Mouse (Mus musculus): ENCODE data around the gene Pold1. TPM values are rescaled to one million over a fixed set of nuclear protein-coding genes. Genes with fewer than 3 reads are reported as not detected.

Pold1 gene
- 42.0 and 46.0 TPM in 2 replicates for polyA plus RNA-seq (2012; rRNA removed; ENCODE audit: low replicate concordance)

DNA sequence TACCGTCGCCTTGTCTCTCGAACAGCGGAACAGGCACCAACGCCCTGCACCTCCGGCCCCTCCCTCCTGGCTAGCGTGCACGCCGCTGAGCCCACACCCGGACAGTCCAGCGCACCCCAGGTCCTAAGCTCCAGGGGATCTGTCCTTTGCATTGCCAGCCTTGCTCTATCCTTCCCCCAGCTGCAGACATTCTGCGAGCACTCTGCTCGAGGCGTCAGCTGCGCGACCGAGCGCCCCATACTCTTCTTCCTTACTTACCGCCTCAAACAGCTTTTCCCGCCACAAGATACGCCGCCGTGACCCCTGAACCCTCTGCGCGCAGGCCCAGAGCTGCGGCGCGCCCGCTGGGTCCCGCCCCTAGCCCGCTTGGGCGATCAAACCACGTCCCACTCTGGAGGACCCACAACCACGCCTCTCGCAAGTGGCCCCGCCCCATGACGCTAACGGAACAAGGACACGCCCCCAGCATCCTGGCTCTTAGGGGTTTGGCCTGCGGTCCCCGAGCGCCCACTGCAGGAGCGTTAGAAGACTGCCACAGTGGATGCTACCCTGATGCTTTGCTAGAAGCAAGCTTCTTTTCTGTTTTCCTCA is at the start of gene Pold1:
Pold1 (minus strand) TSS at position 353 of the 591 bp plus-strand sequence.

GRCm38 (mm10) chr7:44590402-44591347 is 42.0 kb upstream of the Pold1 start, which contains the start of gene Kcnc3:
TSS of gene Kcnc3 (plus strand) at chr7:44590664.

DNA sequence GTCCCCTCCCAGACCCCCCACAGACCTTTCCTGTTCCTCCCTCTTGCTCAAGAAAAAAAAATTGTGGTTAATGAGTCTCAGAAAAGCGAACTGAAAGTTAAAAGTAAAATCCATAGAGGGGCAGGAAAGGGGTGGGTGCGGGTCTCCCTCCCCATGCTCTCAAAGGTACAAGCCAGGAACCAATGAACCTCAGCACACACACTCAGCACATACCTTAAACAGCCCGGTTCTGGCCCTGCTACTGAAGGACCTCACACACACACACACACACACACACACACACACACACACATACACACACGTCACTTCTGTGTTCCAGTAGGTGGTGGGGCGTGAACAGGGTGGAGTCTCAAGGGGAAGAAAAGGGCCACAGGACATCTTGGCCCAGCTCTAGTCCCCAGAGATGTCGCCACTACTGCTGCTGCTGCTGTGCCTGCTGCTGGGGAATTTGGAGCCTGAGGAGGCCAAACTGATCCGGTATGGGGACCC is 23.6 kb upstream of the Pold1 start, which contains the start of gene Napsa:
Napsa (plus strand) TSS at position 168 of the 489 bp plus-strand sequence.

GRCm38 (mm10) chr7:44553826-44554225 is 5.2 kb upstream of the Pold1 start, which contains the start of gene Nr1h2:
TSS of gene Nr1h2 (minus strand) at chr7:44553951.

DNA sequence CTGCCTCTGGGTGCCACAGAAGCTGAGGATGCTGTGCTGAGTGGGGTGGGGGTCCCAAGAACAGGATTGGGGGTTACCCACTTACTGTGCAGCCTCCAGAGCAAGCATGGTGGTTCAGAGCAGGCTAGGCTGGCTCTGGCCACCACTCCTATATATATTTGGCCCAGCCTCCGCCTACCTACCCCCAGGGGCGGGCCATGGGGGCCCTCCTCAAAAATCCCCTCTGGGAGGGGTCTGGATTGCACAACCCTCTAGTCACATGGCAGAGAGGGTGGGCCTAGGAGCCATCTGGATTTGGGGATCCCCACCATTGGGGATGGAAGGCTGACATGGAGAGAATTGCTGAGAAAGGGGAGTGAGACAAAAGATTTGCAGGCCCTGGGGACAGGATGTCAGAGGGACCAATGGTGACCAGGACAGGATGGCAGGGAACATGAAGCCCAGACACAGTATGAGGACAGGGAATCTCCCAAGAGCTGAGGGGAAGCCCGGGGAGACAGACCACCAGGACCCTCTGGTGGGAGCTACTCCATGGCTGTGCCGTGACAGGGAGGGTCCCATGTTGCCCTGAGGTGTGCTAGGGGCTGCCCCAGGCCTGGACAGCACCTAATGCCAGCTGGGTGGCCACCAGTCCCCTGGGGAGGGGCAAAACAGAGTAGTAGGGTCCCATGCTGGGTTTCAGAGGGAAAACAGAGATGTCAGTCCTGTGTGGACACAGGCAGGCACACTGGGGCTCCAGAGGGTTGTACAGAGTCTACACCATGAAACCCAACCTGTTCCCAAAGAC is 16.5 kb downstream of the Pold1 start, which contains the start of gene Spib:
Spib (minus strand) TSS at position 126 of the 787 bp plus-strand sequence.

GRCm38 (mm10) chr7:44524502-44524901 is 24.1 kb downstream of the Pold1 start, which contains the start of gene Mybpc2:
TSS of gene Mybpc2 (minus strand) at chr7:44524656.

DNA sequence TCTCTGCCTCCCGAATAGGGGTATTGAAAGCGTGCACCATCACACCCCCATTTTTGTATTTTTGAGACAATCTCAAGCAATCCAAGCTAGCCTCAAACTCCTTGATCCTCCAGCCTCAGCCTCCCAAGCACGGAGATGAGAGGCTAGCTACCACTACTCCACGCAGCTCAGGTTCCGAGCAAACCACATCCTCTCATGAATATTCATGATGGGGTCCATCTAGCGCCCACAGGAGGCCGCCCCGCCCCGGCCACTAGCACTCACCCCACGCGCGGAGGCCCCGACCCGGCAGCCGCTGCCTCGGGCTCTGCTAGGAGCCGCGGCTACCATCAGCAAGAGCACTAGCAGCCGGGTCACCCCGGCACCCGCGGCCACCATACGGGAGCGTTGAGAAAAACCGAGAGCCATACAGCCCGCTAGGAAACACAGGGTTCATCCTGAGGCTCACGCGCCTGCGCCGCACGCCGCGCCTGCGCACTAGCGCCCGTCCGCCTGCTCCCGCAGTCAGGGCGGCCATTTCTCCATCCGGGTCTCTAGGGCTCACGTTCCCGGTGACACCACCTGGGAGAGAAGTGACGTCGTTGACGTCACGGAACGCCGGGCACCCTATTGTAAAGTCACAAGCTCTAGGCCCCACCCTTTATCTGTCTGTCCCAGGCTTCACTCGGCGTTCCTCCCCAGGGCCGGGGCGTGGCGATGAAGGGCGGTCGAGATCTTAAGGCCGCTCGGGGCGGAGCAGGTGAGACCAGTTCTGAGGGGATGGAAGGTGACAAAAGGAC is 52.5 kb downstream of the Pold1 start, which contains the start of the genes Emc10 and Fam71e1:
Emc10 (minus strand) TSS at position 538 of the 779 bp plus-strand sequence.
Fam71e1 (plus strand) TSS at position 590 of the 779 bp plus-strand sequence.

Other genes starting within 250 kb of the Pold1 start
- gene Clec11a, start 241.9 kb downstream of the Pold1 start, polyA plus RNA-seq (2012; rRNA removed; ENCODE audit: low replicate concordance), result 1.8 and 2.5 TPM in 2 replicates
- gene Shank1, start 238.6 kb downstream of the Pold1 start, polyA plus RNA-seq (2012; rRNA removed; ENCODE audit: low replicate concordance), result 0.72 and 1.6 TPM in 2 replicates
- 0.84 and 5.3 TPM in 2 replicates for gene Syt3, start 164.7 kb downstream of the Pold1 start, polyA plus RNA-seq (2012; rRNA removed; ENCODE audit: low replicate concordance)
- gene 1700008O03Rik, start 163.0 kb downstream of the Pold1 start, polyA plus RNA-seq (2012; rRNA removed; ENCODE audit: low replicate concordance), result 0.92 and 1.2 TPM in 2 replicates
- gene Lrrc4b, start 119.8 kb downstream of the Pold1 start, polyA plus RNA-seq (2012; rRNA removed; ENCODE audit: low replicate concordance), result 1.0 and 1.5 TPM in 2 replicates
- gene Aspdh, start 83.5 kb downstream of the Pold1 start, polyA plus RNA-seq (2012; rRNA removed; ENCODE audit: low replicate concordance), result 3.7 and 8.8 TPM in 2 replicates
- 114 and 135 TPM in 2 replicates for gene Josd2, start 80.9 kb downstream of the Pold1 start, polyA plus RNA-seq (2012; rRNA removed; ENCODE audit: low replicate concordance)
- gene Emc10, start 52.3 kb downstream of the Pold1 start, polyA plus RNA-seq (2012; rRNA removed; ENCODE audit: low replicate concordance), result 308 and 370 TPM in 2 replicates
- gene Fam71e1, start 52.3 kb downstream of the Pold1 start, polyA plus RNA-seq (2012; rRNA removed; ENCODE audit: low replicate concordance), result 6.3 and 8.9 TPM in 2 replicates
- gene Mybpc2, start 24.2 kb downstream of the Pold1 start, polyA plus RNA-seq (2012; rRNA removed; ENCODE audit: low replicate concordance), result not detected in 2 replicates
- 7.6 and 9.2 TPM in 2 replicates for gene Spib, start 16.8 kb downstream of the Pold1 start, polyA plus RNA-seq (2012; rRNA removed; ENCODE audit: low replicate concordance)
- gene Nr1h2, start 5.1 kb upstream of the Pold1 start, polyA plus RNA-seq (2012; rRNA removed; ENCODE audit: low replicate concordance), result 250 and 318 TPM in 2 replicates
- 2.9 and 7.7 TPM in 2 replicates for gene Napsa, start 23.5 kb upstream of the Pold1 start, polyA plus RNA-seq (2012; rRNA removed; ENCODE audit: low replicate concordance)
- 3.6 and 6.8 TPM in 2 replicates for gene Kcnc3, start 41.8 kb upstream of the Pold1 start, polyA plus RNA-seq (2012; rRNA removed; ENCODE audit: low replicate concordance)
- 132 and 290 TPM in 2 replicates for gene Myh14, start 122.0 kb upstream of the Pold1 start, polyA plus RNA-seq (2012; rRNA removed; ENCODE audit: low replicate concordance)
- gene Izumo2, start 159.9 kb upstream of the Pold1 start, polyA plus RNA-seq (2012; rRNA removed; ENCODE audit: low replicate concordance), result not detected in 2 replicates
- 49.7 and 62.2 TPM in 2 replicates for gene Vrk3, start 199.6 kb upstream of the Pold1 start, polyA plus RNA-seq (2012; rRNA removed; ENCODE audit: low replicate concordance)
- gene Zfp473, start 202.2 kb upstream of the Pold1 start, polyA plus RNA-seq (2012; rRNA removed; ENCODE audit: low replicate concordance), result 0.06 and 0.13 TPM in 2 replicates